Mouse (Mus musculus) neural tube, embryonic 12.5 days (tissue): ENCODE results near the gene Caln1. TPM values are rescaled to one million over a fixed set of nuclear protein-coding genes. Genes with fewer than 3 reads are reported as not detected.

Experiments used
- ATAC-seq: fragments of 200-750 bp; cut with Nextera tagmentation; 2 replicates; pipeline ENCODE4 v1.8.0; 2017; ENCODE audit warnings: low read depth, mild to moderate bottlenecking, moderate TSS enrichment, moderate library complexity; ENCODE audit not compliant: low FRiP score
- H3K27ac ChIP-seq: fragments of 300-500 bp; sonication (generic); 2 replicates; pipeline ENCODE4 v1.5.1; 2016
- H3K27me3 ChIP-seq: fragments of 300-500 bp; sonication (generic); replicated peaks from 2 replicates; pipeline ENCODE4 v1.6.1; 2016; ENCODE audit warnings: mild to moderate bottlenecking
- H3K36me3 ChIP-seq: fragments of 300-500 bp; sonication (generic); 2 replicates; pipeline ENCODE4 v1.6.1; 2016; ENCODE audit warnings: mild to moderate bottlenecking
- H3K4me1 ChIP-seq: fragments of 300-500 bp; sonication (generic); 2 replicates; pipeline ENCODE4 v1.6.1; 2016
- H3K4me2 ChIP-seq: fragments of 300-500 bp; sonication (generic); replicated peaks from 2 replicates; pipeline ENCODE4 v1.6.1; 2016; ENCODE audit warnings: mild to moderate bottlenecking
- H3K4me3 ChIP-seq: fragments of 300-500 bp; sonication (generic); 2 replicates; pipeline ENCODE4 v1.5.1; 2016
- H3K9ac ChIP-seq: fragments of 300-500 bp; sonication (generic); 2 replicates; pipeline ENCODE4 v1.6.1; 2016; ENCODE audit warnings: mild to moderate bottlenecking
- H3K9me3 ChIP-seq: fragments of 300-500 bp; sonication (generic); 2 replicates; pipeline ENCODE4 v1.6.1; 2016; ENCODE audit warnings: mild to moderate bottlenecking
- WGBS: fragments of 180-500 bp; shearing (Covaris S2); methylation state at CpG from one replicate; pipeline ENCODE4 v1.1.7; 2016; 5-methylcytosine and 5-hydroxymethylcytosine counted together
- polyA plus RNA-seq: library from polyadenylated mRNA; unstranded; fragments of >200 nt; fragmentation: Nextera tagmentation; extraction: Ambion mirVana; gene quantifications from 2 replicates; pipeline ENCODE4 v1.2.1, GENCODE M21; 2016

Caln1 gene
- 1.9 and 2.6 TPM in 2 replicates for polyA plus RNA-seq

GRCm38 (mm10) chr5:130369237-130369636 lies at the start of gene Caln1:
Caln1 (plus strand) TSS chr5:130369455.
- Histone ChIP-seq H3K27me3 (no peaks in the 10 kb centered on the region), H3K4me3 (no peak within 1 kb of the TSS), H3K4me1 (no peaks in the 10 kb centered on the region), H3K9me3 (no peaks in the 10 kb centered on the region), H3K4me2 (no peak within 1 kb of the TSS), H3K9ac (no peak within 1 kb of the TSS), H3K36me3 (no peaks in the 10 kb centered on the region), H3K27ac (no peak within 1 kb of the TSS)
- WGBS: 86% methylated on average over 11 of the region's 11 CpGs
- ATAC-seq: no peak

- peaks cover 4% of the 10 kb centered on the region; the same call in 1 of the 2 replicates for H3K9me3 ChIP-seq
- H3K27me3 ChIP-seq: no peaks in the 10 kb centered on the region
- no peak overlapping the region for H3K4me2 ChIP-seq
- H3K9ac ChIP-seq: no peak overlapping the region
- H3K27ac ChIP-seq: no peak overlapping the region
- no peak for ATAC-seq
- 96% methylated on average over 5 of the region's 5 CpGs for WGBS
- no peak overlapping the region for H3K4me3 ChIP-seq
- H3K36me3 ChIP-seq: peaks cover 6% of the 10 kb centered on the region; the same call in 1 of the 2 replicates
- no peaks in the 10 kb centered on the region for H3K4me1 ChIP-seq
These were observed 49.5 kb upstream of the Caln1 start for GRCm38 (mm10) chr5:130319783-130320182.

DNA sequence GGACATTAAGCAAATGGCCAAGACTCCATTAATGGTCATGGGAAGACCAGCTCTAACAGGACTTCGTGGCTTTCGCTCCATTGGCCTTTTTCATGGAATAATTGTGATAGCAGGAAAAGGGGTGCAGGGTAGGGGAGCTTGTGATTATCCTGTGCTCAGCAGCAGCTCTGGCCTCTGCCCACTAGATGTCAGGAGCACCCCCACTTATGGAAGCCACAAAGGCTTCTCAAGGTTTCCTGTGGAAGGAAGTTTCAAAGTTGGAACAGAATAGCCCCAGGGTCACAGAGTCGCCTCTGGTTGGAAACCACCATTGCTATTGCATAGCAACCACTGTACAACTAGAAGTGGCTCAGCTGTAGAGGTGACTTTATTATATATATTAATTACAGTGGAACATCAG lies 48.8 kb upstream of the Caln1 start:
- H3K9me3 ChIP-seq: peaks cover 4% of the 10 kb centered on the region; the same call in 1 of the 2 replicates
- H3K36me3 ChIP-seq: peaks cover 13% of the 10 kb centered on the region; the same call in 1 of the 2 replicates
- WGBS: 83% methylated on average over 3 of the region's 3 CpGs
- no peak overlapping the region for H3K4me3 ChIP-seq
- H3K4me2 ChIP-seq: no peak overlapping the region
- H3K27me3 ChIP-seq: no peaks in the 10 kb centered on the region
- H3K27ac ChIP-seq: no peak overlapping the region
- no peaks in the 10 kb centered on the region for H3K4me1 ChIP-seq
- no peak overlapping the region for H3K9ac ChIP-seq
- no peak for ATAC-seq

DNA sequence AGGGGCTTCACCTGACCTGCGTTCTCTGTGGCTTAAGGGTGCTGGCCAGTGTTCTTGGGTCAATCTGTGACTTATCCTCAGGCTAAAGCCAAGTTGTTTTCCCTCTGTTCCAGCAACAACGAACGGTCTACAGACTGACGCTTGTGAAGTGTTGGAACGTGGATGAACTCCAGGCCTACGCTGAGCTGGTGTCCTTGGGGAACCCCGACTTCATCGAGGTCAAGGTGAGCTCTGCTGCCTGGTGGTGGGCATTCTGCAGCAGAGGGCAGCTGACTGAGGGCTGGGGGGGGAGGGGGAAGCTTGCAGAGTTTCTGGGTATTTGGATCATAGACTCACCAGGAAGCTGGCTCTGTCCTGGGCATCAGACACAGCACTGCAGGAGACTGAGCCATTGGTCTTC lies 43.8 kb upstream of the Caln1 start:
- Histone ChIP-seq H3K36me3 (peaks cover 30% of the 10 kb centered on the region), H3K9me3 (peaks cover 4% of the 10 kb centered on the region; the same call in 1 of the 2 replicates), H3K9ac (no peak overlapping the region), H3K27ac (no peak overlapping the region), H3K4me1 (no peaks in the 10 kb centered on the region), H3K4me3 (no peak overlapping the region), H3K27me3 (no peaks in the 10 kb centered on the region), H3K4me2 (no peak overlapping the region)
- 94% methylated on average over 8 of the region's 8 CpGs for WGBS
- no peak for ATAC-seq

- Histone ChIP-seq H3K9me3 (peaks cover 4% of the 10 kb centered on the region; the same call in 1 of the 2 replicates), H3K4me1 (no peaks in the 10 kb centered on the region), H3K4me3 (no peak overlapping the region), H3K36me3 (peaks cover 30% of the 10 kb centered on the region), H3K4me2 (no peak overlapping the region), H3K27ac (no peak overlapping the region), H3K27me3 (no peaks in the 10 kb centered on the region), H3K9ac (no peak overlapping the region)
- no peak for ATAC-seq
- 62% methylated on average over 6 of the region's 6 CpGs for WGBS
These were observed 41.5 kb upstream of the Caln1 start for GRCm38 (mm10) chr5:130327615-130328263.

DNA sequence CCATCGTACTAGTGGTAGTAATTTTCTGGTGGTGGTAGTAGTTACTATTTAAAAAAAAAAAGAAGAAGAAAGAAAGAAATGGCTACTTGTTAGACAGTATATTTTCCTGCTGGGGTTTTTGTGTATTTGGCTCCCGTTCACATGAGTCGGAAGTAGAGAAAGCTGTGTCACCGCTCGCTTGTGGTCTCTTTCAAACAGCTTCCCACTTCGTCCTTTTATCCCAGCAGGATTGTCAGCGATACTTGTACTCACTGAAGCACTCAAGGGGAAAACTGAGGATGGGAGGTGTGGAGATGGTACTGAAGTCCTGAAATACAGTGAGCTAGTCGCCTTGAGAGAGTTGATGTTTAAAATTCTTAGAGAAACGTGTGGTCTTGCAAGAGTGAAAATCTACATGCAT lies 40.9 kb upstream of the Caln1 start:
- Histone ChIP-seq H3K27ac (no peak overlapping the region), H3K9ac (no peak overlapping the region), H3K4me2 (no peak overlapping the region), H3K4me3 (no peak overlapping the region), H3K9me3 (peaks cover 4% of the 10 kb centered on the region; the same call in 1 of the 2 replicates), H3K4me1 (no peaks in the 10 kb centered on the region), H3K27me3 (no peaks in the 10 kb centered on the region), H3K36me3 (peaks cover 30% of the 10 kb centered on the region)
- no peak for ATAC-seq
- 87% methylated on average over 9 of the region's 9 CpGs for WGBS

DNA sequence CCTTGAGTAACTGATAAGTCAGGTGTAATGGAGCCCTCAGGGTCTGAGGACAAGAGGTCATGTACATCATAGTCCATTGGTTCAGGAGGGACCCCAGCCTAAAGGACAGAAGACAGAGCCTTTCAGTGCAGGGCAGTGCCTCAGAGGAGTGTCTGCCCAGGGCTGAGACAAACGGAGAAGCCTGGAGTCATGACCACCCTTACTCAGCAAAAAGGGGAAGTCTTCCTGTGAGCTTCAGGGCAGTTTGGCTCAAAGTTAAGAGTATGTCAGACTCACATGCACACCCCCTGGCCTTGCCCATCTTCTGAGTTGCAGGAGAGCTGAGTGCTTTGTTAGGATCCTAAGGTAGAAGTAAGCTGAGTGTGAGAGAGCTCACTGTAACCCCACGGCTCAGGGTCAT lies 39.4 kb upstream of the Caln1 start:
- 90% methylated on average over 2 of the region's 2 CpGs for WGBS
- Histone ChIP-seq H3K4me1 (no peaks in the 10 kb centered on the region), H3K27me3 (no peaks in the 10 kb centered on the region), H3K9me3 (no peaks in the 10 kb centered on the region), H3K36me3 (peaks cover 24% of the 10 kb centered on the region), H3K27ac (no peak overlapping the region), H3K4me3 (no peak overlapping the region), H3K4me2 (no peak overlapping the region), H3K9ac (no peak overlapping the region)
- ATAC-seq: no peak

- Histone ChIP-seq H3K9me3 (no peaks in the 10 kb centered on the region), H3K27me3 (no peaks in the 10 kb centered on the region), H3K4me3 (no peak overlapping the region), H3K4me2 (no peak overlapping the region), H3K27ac (no peak overlapping the region), H3K4me1 (no peaks in the 10 kb centered on the region), H3K36me3 (peaks cover 25% of the 10 kb centered on the region), H3K9ac (no peak overlapping the region)
- no peak for ATAC-seq
- 91% methylated on average over 4 of the region's 4 CpGs for WGBS
These were observed 38.5 kb upstream of the Caln1 start for GRCm38 (mm10) chr5:130330801-130331200.

- Histone ChIP-seq H3K4me3 (no peak overlapping the region), H3K27ac (no peak overlapping the region), H3K4me1 (no peaks in the 10 kb centered on the region), H3K4me2 (no peak overlapping the region), H3K27me3 (no peaks in the 10 kb centered on the region), H3K9ac (no peak overlapping the region), H3K9me3 (no peaks in the 10 kb centered on the region), H3K36me3 (peaks cover 27% of the 10 kb centered on the region)
- ATAC-seq: no peak
- 69% methylated on average over 4 of the region's 4 CpGs for WGBS
These were observed 38.0 kb upstream of the Caln1 start for GRCm38 (mm10) chr5:130331206-130331605.

DNA sequence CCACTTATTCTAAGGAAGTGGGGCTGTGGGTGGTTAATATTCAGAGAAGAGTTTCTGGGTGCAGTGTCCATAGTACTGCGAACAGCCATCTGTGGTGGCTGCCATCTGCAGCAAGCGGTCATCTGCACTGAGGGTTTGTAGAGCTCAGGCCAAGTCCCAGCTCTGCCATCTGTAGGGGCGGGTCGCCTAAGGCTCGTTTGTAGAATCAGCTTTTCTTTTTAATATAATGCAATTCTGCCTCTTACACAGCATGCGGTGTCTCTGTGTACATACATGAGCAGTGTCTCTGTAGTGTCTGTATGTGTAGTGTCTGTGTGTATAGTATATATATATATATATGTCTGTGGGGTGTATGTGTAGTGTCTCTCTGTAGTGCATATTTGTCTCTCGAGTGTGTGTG lies 35.7 kb upstream of the Caln1 start:
- WGBS: 92% methylated on average over 7 of the region's 7 CpGs
- Histone ChIP-seq H3K4me2 (no peak overlapping the region), H3K9ac (no peak overlapping the region), H3K4me1 (no peaks in the 10 kb centered on the region), H3K4me3 (no peak overlapping the region), H3K27me3 (no peaks in the 10 kb centered on the region), H3K36me3 (peaks cover 33% of the 10 kb centered on the region), H3K9me3 (no peaks in the 10 kb centered on the region), H3K27ac (no peak overlapping the region)
- ATAC-seq: no peak

- Histone ChIP-seq H3K4me1 (no peaks in the 10 kb centered on the region), H3K9me3 (no peaks in the 10 kb centered on the region), H3K4me2 (no peak overlapping the region), H3K4me3 (no peak overlapping the region), H3K9ac (no peak overlapping the region), H3K27ac (no peak overlapping the region), H3K36me3 (peaks cover 31% of the 10 kb centered on the region), H3K27me3 (no peaks in the 10 kb centered on the region)
- WGBS: 92% methylated on average over 11 of the region's 11 CpGs
- no peak for ATAC-seq
These were observed 35.3 kb upstream of the Caln1 start for GRCm38 (mm10) chr5:130333971-130334370.

- H3K27me3 ChIP-seq: no peaks in the 10 kb centered on the region
- ATAC-seq: no peak
- peaks cover 30% of the 10 kb centered on the region for H3K36me3 ChIP-seq
- H3K4me1 ChIP-seq: no peaks in the 10 kb centered on the region
- H3K4me3 ChIP-seq: no peak overlapping the region
- no peak overlapping the region for H3K9ac ChIP-seq
- H3K9me3 ChIP-seq: no peaks in the 10 kb centered on the region
- H3K4me2 ChIP-seq: no peak overlapping the region
- 98% methylated on average over 4 of the region's 4 CpGs for WGBS
- no peak overlapping the region for H3K27ac ChIP-seq
These were observed 33.8 kb upstream of the Caln1 start for GRCm38 (mm10) chr5:130335462-130335861.

DNA sequence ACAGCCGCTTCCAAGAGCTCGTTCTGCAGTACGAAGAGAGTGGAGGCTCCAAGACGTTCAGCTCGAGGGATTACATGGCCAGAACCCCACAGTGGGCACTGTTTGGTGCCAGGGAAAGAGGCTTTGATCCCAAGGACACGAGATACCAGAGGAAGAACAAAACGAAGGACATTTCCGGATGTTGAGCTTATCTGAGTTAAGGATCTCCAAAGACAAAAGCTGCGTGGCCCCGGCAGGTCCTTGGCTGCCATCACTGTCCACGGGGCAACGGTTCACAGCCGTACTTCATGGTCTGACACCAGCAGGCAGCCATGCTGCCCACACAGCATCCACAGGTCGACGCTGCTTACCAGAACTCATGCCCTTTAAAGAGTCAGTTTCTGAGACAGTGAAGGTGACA lies 28.6 kb upstream of the Caln1 start:
- Histone ChIP-seq H3K27ac (no peak overlapping the region), H3K9me3 (no peaks in the 10 kb centered on the region), H3K27me3 (no peaks in the 10 kb centered on the region), H3K4me1 (no peaks in the 10 kb centered on the region), H3K4me3 (no peak overlapping the region), H3K36me3 (peaks cover 45% of the 10 kb centered on the region), H3K4me2 (no peak overlapping the region), H3K9ac (no peak overlapping the region)
- 96% methylated on average over 15 of the region's 15 CpGs for WGBS
- ATAC-seq: no peak
